Mouse (Mus musculus): ENCODE measurements around the gene Sema4d.

DNA sequence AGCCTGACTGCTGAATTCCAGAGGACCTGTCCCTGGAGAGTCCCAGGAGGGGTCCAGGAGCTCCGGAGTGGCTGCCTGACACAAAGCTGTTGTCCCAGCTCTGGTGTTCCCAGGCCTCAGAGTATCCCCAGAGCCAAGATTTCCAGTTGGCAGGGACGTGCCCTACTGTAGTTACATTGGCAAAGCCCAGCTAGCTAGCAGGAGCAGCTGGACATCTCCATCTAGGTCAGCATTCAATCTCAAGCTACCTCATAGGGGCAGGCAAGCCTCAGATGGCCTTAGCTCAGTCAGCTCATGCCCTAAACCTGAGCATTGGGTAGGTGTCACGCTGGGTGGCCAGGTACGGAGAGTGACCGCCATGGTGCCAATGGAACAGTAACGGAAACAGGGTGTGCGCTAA, 62.1 kb downstream of the Sema4d start:
- TF ChIP-seq CTCF (IDR thresholded peaks at IDR 0.05; ENCODE audit: borderline replicate concordance, extremely low read depth, insufficient read depth, insufficient read length), result no peak
- no peak for TF ChIP-seq POLR2A (IDR thresholded peaks at IDR 0.05; ENCODE audit: borderline replicate concordance, extremely low read depth, insufficient read depth, insufficient read length, poor library complexity, severe bottlenecking)
